Mouse (Mus musculus) urinary bladder, postnatal 25 days (tissue): Measurements from ENCODE around the gene Gm853.

Experiments used
- DNase-seq: peaks from one replicate; pipeline ENCODE4 v3.0.0; 2022; ENCODE audit warnings: low spot score

The Gm853 gene

GRCm38 (mm10) chr4:130213857-130214256 is 8.3 kb downstream of the Gm853 start:
- no peak for DNase-seq

GRCm38 (mm10) chr4:130213197-130213596 is 9.0 kb downstream of the Gm853 start:
- DNase-seq = no peak

DNA sequence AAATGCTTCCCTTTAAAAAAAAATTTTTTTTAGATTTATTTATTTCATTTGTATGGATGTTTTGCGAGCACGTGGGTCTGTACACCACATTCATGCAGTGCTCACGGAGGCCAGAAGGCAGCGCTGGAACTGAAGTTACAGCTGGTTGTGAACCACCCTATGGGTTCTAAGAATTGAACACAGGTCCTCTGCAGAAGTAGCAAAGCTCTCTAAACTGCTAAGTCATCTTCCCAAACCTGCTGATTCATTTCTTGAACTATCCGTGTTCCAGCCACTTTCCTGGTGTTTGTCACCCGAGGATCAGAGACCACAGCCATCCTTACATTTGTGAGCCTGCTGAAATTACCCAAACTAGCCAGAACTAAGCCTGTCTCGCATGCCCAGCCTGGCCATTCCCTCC is 9.8 kb downstream of the Gm853 start:
- no peak for DNase-seq

DNA sequence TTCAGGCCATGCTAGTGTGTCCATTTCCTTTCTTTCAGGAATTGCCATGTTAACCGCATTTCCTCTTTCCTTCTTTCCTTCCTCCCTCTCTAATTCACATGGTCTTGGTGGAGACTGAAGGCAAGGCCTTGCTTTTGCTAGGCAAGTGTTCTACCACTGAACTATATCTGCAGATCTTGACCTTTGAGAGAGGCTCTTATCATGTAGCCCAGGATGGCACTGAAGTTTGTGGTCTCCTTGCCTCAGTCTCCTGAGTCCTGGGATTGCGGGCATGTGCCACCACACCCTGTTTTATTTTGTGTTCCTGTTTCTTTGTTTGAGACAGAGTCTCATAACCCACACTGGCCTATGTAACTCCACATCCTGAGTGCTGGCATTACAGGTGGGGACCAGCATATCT is 10.3 kb downstream of the Gm853 start:
- no peak for DNase-seq

DNA sequence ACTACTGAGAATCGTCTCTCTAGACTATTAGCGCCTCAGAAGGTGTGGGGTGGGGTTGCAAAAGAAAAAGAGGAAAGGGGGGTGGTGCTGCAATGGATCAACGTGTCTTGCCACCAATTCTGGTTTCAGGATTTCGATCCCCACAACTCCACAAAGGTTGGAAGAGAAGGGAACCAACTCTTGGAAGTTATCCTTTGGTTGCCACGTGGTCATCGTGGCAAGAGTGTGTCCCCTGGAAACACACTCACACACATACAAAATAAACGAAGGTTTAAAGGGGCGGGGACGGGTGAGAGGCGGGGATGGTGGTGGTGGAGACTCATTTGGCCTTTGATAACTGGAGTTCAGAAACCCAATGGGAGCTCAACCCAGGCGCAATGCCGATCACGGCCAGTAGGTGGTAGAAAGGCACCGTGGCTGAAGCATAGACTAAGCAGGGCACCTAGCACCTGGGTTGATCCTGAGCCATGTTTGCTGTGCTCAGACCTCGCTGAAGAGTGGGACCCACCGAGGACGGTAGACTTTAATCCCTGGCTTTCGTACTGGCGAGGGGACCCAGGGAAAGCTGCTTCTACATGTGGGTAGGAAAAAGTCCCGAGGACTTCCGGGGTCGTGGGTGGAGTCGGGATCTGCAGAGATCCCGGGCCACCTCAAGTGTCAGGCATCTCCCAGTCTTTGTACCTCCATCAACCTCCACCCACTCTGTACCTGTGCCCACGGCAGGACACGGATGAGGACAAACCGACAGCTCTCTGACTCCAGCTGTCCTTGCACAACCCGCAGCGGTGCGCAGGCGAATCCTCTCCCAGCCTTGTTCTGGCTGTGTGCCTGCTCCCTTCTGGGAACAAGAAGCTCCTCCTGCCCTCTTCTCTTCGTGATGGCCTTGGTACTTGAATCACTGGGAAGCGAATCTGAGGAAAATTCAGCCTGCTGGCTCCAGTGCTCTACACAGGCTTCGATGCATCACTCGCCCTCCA is 23.2 kb downstream of the Gm853 start:
- DNase-seq = peak; percentile 92

GRCm38 (mm10) chr4:130196542-130196941 is 25.7 kb downstream of the Gm853 start:
- no peak for DNase-seq

DNA sequence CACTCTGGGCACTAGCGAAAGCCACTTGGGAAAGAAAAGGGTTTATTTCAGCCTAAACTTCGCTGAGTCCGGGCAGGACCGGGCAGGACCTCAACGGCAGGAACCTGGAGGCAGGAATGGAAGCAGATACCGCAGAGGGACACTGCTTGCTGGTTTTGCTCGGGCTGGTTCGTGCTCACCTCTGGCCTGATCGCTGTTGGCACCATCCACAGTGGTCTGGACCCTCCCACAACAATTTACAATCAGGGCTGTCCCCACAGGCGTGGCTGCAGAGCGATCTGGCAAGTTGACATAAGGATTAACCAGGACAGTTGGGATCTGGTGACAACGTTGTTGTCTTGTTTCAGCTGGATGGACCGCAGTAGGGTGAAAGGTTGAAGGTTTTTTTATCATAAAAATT is 26.3 kb downstream of the Gm853 start:
- DNase-seq = no peak

- no peak for DNase-seq
Measured at GRCm38 (mm10) chr4:130192266-130192665, 29.9 kb downstream of the Gm853 start.

- DNase-seq = no peak
Measured at GRCm38 (mm10) chr4:130189606-130190005, 32.6 kb downstream of the Gm853 start.

GRCm38 (mm10) chr4:130188806-130189297 is 33.3 kb downstream of the Gm853 start:
- DNase-seq = peak; percentile 85

DNA sequence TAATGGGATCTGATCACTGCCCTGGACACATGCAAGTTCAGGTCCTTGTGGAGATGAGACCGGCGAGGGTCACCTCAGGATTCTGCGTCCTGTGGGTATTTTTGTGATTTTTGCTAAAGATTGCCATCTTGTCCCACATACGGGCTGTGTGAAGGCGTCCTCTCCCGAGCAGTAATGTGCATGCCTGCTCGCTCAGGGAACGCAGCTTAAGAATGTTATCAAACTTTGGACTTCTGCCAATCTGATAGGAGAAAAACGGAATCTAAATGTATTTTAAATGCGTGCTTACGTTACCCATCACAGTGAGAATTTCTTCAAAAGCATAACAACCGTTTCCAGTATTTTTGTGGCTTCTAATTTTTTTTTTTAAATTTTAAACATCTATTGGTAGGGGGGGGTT is 35.3 kb downstream of the Gm853 start:
- peak; percentile 2 for DNase-seq

DNA sequence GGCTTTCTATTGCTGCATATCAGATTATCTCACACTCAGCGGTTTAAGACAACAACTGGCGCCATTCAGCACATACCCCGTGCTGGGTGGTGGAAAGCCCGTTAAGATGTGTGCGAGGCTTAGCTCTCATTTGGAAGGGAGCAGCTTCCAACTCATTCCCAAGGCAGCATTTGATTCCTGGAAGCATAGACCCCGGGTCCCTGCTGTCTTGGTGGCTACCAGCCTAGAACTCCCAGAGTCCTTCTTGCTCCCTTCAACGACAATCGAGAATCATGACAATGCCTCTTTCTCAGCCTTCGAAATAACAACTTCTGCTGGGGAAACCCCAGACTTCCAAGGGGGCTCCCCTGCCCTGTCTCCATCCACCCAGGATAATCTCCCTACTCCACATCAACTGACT is 35.8 kb downstream of the Gm853 start:
- DNase-seq = no peak

DNA sequence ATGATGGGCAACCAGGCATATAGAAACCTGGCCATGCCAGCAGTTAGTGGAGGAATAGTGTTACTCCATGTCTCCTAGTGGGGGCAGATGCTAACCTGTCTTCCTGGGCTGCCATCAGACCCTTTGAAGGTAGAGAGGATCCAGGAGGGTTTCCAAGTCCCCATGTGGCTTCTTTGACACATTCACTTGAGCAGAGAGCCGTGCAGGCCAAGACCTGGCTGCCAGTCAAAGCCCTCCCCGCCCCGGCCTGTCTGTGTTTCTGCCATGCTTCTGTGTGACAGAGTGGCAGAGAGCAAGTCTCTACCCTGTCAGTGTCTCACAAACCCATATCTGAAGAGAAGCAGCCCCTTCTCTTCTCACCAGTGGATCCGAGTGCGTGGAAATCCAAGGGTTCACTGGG is 38.3 kb downstream of the Gm853 start:
- DNase-seq = no peak

- DNase-seq = peak; percentile 2
Measured at GRCm38 (mm10) chr4:130183023-130183422, 39.2 kb downstream of the Gm853 start.

GRCm38 (mm10) chr4:130181886-130182285 is 40.3 kb downstream of the Gm853 start:
- DNase-seq = peak; percentile 4

DNA sequence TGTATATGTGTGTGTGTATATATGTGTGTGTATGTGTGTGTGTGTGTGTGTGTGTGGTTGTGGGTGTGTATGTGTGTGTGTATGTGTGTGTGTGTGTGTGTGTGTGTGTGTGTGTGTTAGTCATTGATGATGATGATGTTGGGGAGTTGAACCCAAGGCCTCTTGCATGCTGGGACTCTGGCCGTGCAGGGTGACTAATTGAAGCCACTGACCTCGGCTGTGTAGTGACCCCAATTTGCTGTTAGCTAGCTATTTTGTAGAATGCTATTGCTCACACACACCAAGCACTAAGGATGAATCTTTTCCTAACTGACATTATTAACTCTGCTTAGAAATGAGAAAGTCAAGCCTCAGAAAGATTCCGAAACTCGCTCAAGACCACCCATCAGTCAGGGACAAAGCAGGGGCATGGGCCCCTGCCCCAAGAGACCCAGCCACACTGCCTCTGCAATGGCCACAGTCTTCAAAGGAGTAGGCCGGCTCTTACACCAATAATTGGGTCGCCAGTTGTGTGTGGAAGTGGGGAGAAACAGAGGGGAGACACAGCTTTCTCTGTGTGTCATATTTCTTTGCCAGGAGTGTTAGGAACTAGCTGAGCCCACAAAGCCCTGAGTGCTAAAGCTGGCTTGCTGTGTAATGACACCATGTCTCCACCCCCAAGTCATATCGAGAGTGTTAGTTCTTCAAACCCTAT is 41.1 kb downstream of the Gm853 start:
- no peak for DNase-seq

- DNase-seq = no peak
Measured at GRCm38 (mm10) chr4:130179876-130180275, 42.3 kb downstream of the Gm853 start.

GRCm38 (mm10) chr4:130177536-130177935 is 44.7 kb downstream of the Gm853 start:
- no peak for DNase-seq

DNA sequence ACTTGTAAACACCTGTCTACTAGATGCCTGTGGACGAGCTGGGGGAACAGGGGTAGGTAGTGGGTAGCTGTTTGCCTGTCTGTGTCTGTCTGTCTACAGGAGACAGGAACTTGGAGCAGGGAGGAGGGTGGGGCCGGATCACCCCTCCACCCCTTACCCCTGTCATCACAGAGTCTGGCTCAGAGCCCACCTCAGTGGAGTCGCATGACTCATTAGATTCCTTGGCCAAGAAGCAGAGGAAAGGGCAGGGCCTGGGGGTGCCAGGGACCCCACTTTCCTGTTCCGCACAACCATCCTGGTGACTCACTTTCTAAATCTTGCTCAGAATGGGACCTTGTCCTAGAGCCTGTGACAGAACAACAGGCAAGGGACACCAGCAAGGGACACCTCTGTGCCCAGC is 45.1 kb downstream of the Gm853 start:
- peak; percentile 56 for DNase-seq

GRCm38 (mm10) chr4:130176156-130176720 is 46.0 kb downstream of the Gm853 start:
- no peak for DNase-seq

GRCm38 (mm10) chr4:130175072-130175711 is 47.0 kb downstream of the Gm853 start, which contains the start of gene Tinagl1:
Gene Tinagl1 (minus strand): TSS chr4:130175122.
- peak; percentile 19 for DNase-seq
